Mouse (Mus musculus): ENCODE measurements around the gene Hist1h2ab.
"Not testable (repeated sequence)": the region's sequence is repeated elsewhere in the genome, so short reads cannot be mapped to it uniquely, and the experiment has no call there.

The Hist1h2ab gene

GRCm38 (mm10) chr13:23750839-23751477 lies at the start of gene Hist1h2ab:
TSS of gene Hist1h2ab (plus strand) at chr13:23751126.
- peak; percentile 12 to 63 for DNase-seq

- DNase-seq: no peak
Observed at GRCm38 (mm10) chr13:23702220-23702619, 48.7 kb upstream of the Hist1h2ab start.

- DNase-seq: not testable (repeated sequence)
Observed at GRCm38 (mm10) chr13:23702801-23703200, 48.1 kb upstream of the Hist1h2ab start.

GRCm38 (mm10) chr13:23705751-23706356 lies 45.1 kb upstream of the Hist1h2ab start:
- no peak for DNase-seq

- no peak for DNase-seq
Observed at GRCm38 (mm10) chr13:23706771-23707170, 44.2 kb upstream of the Hist1h2ab start.

GRCm38 (mm10) chr13:23708041-23708440 lies 42.9 kb upstream of the Hist1h2ab start:
- no peak for DNase-seq

GRCm38 (mm10) chr13:23708654-23709053 lies 42.3 kb upstream of the Hist1h2ab start:
- no peak for DNase-seq

- DNase-seq: no peak
Observed at GRCm38 (mm10) chr13:23709714-23710373, 41.1 kb upstream of the Hist1h2ab start.

- peak; percentile 13 to 16 for DNase-seq
Observed at GRCm38 (mm10) chr13:23710374-23711089, 40.4 kb upstream of the Hist1h2ab start, which contains the start of gene Hfe. TSS of gene Hfe (minus strand) at chr13:23710854.

GRCm38 (mm10) chr13:23716261-23717042 lies 34.5 kb upstream of the Hist1h2ab start:
- no peak for DNase-seq

- DNase-seq: no peak
Observed at GRCm38 (mm10) chr13:23717176-23717575, 33.8 kb upstream of the Hist1h2ab start.

- not testable (repeated sequence) for DNase-seq
Observed at GRCm38 (mm10) chr13:23717593-23718245, 33.2 kb upstream of the Hist1h2ab start.

GRCm38 (mm10) chr13:23724239-23724638 lies 26.7 kb upstream of the Hist1h2ab start:
- DNase-seq: no peak

GRCm38 (mm10) chr13:23725213-23725612 lies 25.7 kb upstream of the Hist1h2ab start:
- no peak for DNase-seq

- DNase-seq: no peak
Observed at GRCm38 (mm10) chr13:23728472-23729191, 22.3 kb upstream of the Hist1h2ab start.

- DNase-seq: no peak
Observed at GRCm38 (mm10) chr13:23729192-23729525, 21.8 kb upstream of the Hist1h2ab start.

- no peak for DNase-seq
Observed at GRCm38 (mm10) chr13:23729706-23730105, 21.2 kb upstream of the Hist1h2ab start.

- no peak for DNase-seq
Observed at GRCm38 (mm10) chr13:23730479-23730878, 20.4 kb upstream of the Hist1h2ab start.

GRCm38 (mm10) chr13:23732156-23732804 lies 18.6 kb upstream of the Hist1h2ab start:
- DNase-seq: peak; percentile 33 to 40

GRCm38 (mm10) chr13:23737091-23737490 lies 13.8 kb upstream of the Hist1h2ab start:
- DNase-seq: no peak

- DNase-seq: no peak
Observed at GRCm38 (mm10) chr13:23738041-23738440, 12.9 kb upstream of the Hist1h2ab start.

All from cerebellum, adult 18-20 months (tissue).